Mouse (Mus musculus) brain, adult 2 months (tissue): ENCODE measurements at regions not wholly inside any gene's neighbourhood (a gene's known extent, or its start where the extent isn't known, plus 50 kb on each side); places are given as distances from the start of the nearest gene placed in this dataset.

Source experiments
- DNase-seq: peaks from one replicate; pipeline ENCODE4 v3.0.0; 2011; ENCODE audit warnings: low read depth, low spot score

GRCm38 (mm10) chr6:82860485-82860884, 79.1 kb downstream of the Sema4f start:
- DNase-seq, result no peak

GRCm38 (mm10) chr6:82856218-82856617, 82.0 kb upstream of the Hk2 start:
- DNase-seq, result no peak

- DNase-seq, result no peak
Measured at GRCm38 (mm10) chr6:82855401-82855800, 81.1 kb upstream of the Hk2 start.

- DNase-seq, result no peak
Measured at GRCm38 (mm10) chr6:82854780-82855179, 80.5 kb upstream of the Hk2 start.

GRCm38 (mm10) chr6:82854338-82854737, 80.1 kb upstream of the Hk2 start:
- DNase-seq, result no peak

GRCm38 (mm10) chr6:82853076-82853475, 78.8 kb upstream of the Hk2 start:
- peak; percentile 52 for DNase-seq

GRCm38 (mm10) chr6:82850556-82850955, 76.3 kb upstream of the Hk2 start:
- DNase-seq, result no peak

GRCm38 (mm10) chr6:82847598-82847997, 73.3 kb upstream of the Hk2 start:
- peak; percentile 66 for DNase-seq

- DNase-seq, result no peak
Measured at GRCm38 (mm10) chr6:82846587-82847150, 72.4 kb upstream of the Hk2 start.

GRCm38 (mm10) chr6:82844432-82844831, 70.2 kb upstream of the Hk2 start:
- peak; percentile 15 for DNase-seq

GRCm38 (mm10) chr6:82843881-82844280, 69.6 kb upstream of the Hk2 start:
- DNase-seq, result no peak

- DNase-seq, result no peak
Measured at GRCm38 (mm10) chr6:82837246-82837645, 63.0 kb upstream of the Hk2 start.

GRCm38 (mm10) chr6:82835222-82836064, 61.2 kb upstream of the Hk2 start:
- no peak for DNase-seq

- DNase-seq, result no peak
Measured at GRCm38 (mm10) chr6:82833867-82834266, 59.6 kb upstream of the Hk2 start.

- no peak for DNase-seq
Measured at GRCm38 (mm10) chr6:82831211-82831610, 57.0 kb upstream of the Hk2 start.

GRCm38 (mm10) chr6:82824684-82825083, 50.4 kb upstream of the Hk2 start:
- DNase-seq, result no peak

- peak; percentile 33 for DNase-seq
Measured at GRCm38 (mm10) chr6:82824240-82824639, 50.0 kb upstream of the Hk2 start.
